8 mouse cellular contexts compared by ENCODE assay signal in genomic region chr17:16054481-16054880, GRCm38 (mm10).
A peak's percentile ranks its signal among the peaks of the same experiment; 100 is the strongest.
DNase-seq lines count a peak whose midpoint lies in the region; ATAC-seq and TF ChIP-seq lines count a peak whose summit lies in the region.
"Had no signal": no experiment of that assay in that cellular context is flagged by ENCODE, and none has a peak within 500 bp of the region (broad histone marks: within the 10 kb centered on the region; RNA-seq: fewer than 3 reads in every experiment).

No protein-coding gene starts in this region.

- ATAC-seq in lung, postnatal 0 days: no peak
- no peak for ATAC-seq in embryonic facial prominence, embryonic 11.5 days (replicated peaks; ENCODE audit: insufficient number of reproducible peaks, low FRiP score, low TSS enrichment, low read depth)

- no peaks in the 10 kb centered on the region for H3K9me3 ChIP-seq in lung, postnatal 0 days (ENCODE audit: low read length)
- H3K9me3 ChIP-seq in embryonic facial prominence, embryonic 11.5 days (replicated peaks; ENCODE audit: control insufficient read depth, low read length): no peaks in the 10 kb centered on the region

- 51% methylated on average over 3 of the region's 3 CpGs for WGBS in lung, postnatal 0 days
- WGBS in embryonic facial prominence, embryonic 11.5 days: 20% methylated on average over 3 of the region's 3 CpGs

- H3K9ac ChIP-seq in lung, postnatal 0 days (replicated peaks; ENCODE audit: low read depth): no peak overlapping the region
- no peak overlapping the region for H3K9ac ChIP-seq in embryonic facial prominence, embryonic 11.5 days (replicated peaks; ENCODE audit: low read length)

- TF ChIP-seq EP300 in lung, postnatal 0 days (IDR thresholded peaks at IDR 0.05): no peak

- H3K4me2 ChIP-seq in lung, postnatal 0 days (replicated peaks; ENCODE audit: low read depth, low read length): no peak overlapping the region
- no peak overlapping the region for H3K4me2 ChIP-seq in embryonic facial prominence, embryonic 11.5 days (ENCODE audit: low read depth, low read length)

- no peaks in the 10 kb centered on the region for H3K27me3 ChIP-seq in lung, postnatal 0 days (replicated peaks; ENCODE audit: insufficient read depth, low read length)
- no peaks in the 10 kb centered on the region for H3K27me3 ChIP-seq in embryonic facial prominence, embryonic 11.5 days (ENCODE audit: control insufficient read depth, insufficient read depth, low read length)

- TF ChIP-seq CTCF in lung, postnatal 0 days (IDR thresholded peaks at IDR 0.05): no peak

- H3K4me3 ChIP-seq in lung, postnatal 0 days (ENCODE audit: low read depth, low read length): no peak overlapping the region
- H3K4me3 ChIP-seq in embryonic facial prominence, embryonic 11.5 days (ENCODE audit: low read depth, low read length): no peak overlapping the region

- H3K27ac ChIP-seq in lung, postnatal 0 days (ENCODE audit: low read length): no peak overlapping the region
- H3K27ac ChIP-seq in embryonic facial prominence, embryonic 11.5 days (replicated peaks; ENCODE audit: low read depth, low read length): no peak overlapping the region

- peak; percentile 0 for DNase-seq in lung, postnatal 36 days
- DNase-seq in lung, postnatal 0 days (ENCODE audit: low spot score): no peak
- peak; percentile 90 for DNase-seq in embryonic facial prominence, embryonic 11.5 days (ENCODE audit: low spot score)
- peak; percentile 66 to 80 for DNase-seq in heart, adult 9 months (ENCODE audit: low spot score in 2 of 2)
- peak; percentile 86 for DNase-seq in mesoderm, embryonic 11.5 days (ENCODE audit: low read depth, low spot score)
- DNase-seq in thymus, postnatal 10 days (ENCODE audit: low spot score in 2 of 2): no peak
- DNase-seq in B cell, adult 2 months: no peak
- DNase-seq: liver had no signal

- H3K4me1 ChIP-seq in lung, postnatal 0 days (ENCODE audit: insufficient read depth, low read depth, low read length): no peaks in the 10 kb centered on the region
- no peaks in the 10 kb centered on the region for H3K4me1 ChIP-seq in embryonic facial prominence, embryonic 11.5 days (ENCODE audit: control insufficient read depth, insufficient read depth, low read length)

- no peaks in the 10 kb centered on the region for H3K36me3 ChIP-seq in lung, postnatal 0 days (ENCODE audit: insufficient read depth, low read length)
- no peaks in the 10 kb centered on the region for H3K36me3 ChIP-seq in embryonic facial prominence, embryonic 11.5 days (replicated peaks; ENCODE audit: control insufficient read depth, insufficient read depth, low read depth, low read length)

Comparison
In these comparisons a context has a peak if more than half of its experiments do, and no peak if none do; other contexts are left out.
1. DNase-seq: peak in lung, postnatal 36 days (single experiment), embryonic facial prominence, embryonic 11.5 days (single experiment), heart, adult 9 months (2 of 2) and mesoderm, embryonic 11.5 days (single experiment); none in lung, postnatal 0 days (single experiment), thymus, postnatal 10 days (0 of 2) and B cell, adult 2 months (0 of 2).